Mouse (Mus musculus) thymus, postnatal 25 days (tissue): ENCODE results near the gene Camk1.
A peak's percentile ranks its signal among the peaks of the same experiment; 100 is the strongest.

Experiments
- DNase-seq: peaks from one replicate; pipeline ENCODE4 v3.0.0; 2022

Gene Camk1

DNA sequence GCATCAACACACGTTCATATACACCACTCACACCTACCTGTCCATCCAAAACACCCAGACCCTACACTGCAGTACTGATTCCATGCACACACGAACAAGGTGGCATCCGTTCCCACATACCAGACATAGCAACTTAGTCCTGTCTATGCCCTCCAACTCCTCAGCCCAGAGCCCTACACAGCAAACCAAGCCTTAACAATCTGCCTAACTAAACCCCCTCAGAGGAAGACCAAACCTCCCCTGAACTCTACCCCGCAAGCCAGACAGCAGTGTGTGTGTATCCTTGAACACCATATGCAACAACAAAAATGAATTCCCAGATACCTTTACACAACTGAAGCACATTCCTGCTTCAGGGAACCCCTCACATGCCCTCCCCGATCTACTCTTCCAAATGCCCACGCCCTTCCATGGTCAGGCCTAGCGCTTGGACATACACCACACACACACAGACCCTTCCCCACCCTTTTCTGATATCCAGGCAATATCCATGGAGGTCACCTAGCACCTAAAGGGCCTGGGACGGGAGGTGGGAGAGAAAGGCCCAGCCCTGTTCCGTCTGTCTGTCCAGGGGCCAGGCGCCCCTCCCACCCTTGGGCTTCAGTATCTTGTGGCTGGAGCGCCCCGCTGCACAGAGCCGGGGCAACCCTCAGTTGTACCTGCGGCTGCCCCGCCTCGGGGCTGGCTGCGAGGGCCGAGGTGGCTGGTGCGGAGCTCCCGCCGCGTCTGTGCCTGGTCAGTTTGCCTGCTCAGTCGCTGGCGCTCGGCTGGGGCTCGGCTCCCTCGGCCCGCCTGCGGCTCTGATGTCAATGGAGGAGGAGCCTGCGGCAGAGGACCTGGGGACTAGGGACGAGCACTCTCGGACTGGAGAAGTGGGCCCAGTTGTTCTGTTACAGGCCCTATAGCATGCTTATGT lies at the start of gene Camk1:
Gene Camk1 (minus strand): TSS at position 808 of the 916 bp plus-strand sequence.
- DNase-seq = peak; percentile 11

DNA sequence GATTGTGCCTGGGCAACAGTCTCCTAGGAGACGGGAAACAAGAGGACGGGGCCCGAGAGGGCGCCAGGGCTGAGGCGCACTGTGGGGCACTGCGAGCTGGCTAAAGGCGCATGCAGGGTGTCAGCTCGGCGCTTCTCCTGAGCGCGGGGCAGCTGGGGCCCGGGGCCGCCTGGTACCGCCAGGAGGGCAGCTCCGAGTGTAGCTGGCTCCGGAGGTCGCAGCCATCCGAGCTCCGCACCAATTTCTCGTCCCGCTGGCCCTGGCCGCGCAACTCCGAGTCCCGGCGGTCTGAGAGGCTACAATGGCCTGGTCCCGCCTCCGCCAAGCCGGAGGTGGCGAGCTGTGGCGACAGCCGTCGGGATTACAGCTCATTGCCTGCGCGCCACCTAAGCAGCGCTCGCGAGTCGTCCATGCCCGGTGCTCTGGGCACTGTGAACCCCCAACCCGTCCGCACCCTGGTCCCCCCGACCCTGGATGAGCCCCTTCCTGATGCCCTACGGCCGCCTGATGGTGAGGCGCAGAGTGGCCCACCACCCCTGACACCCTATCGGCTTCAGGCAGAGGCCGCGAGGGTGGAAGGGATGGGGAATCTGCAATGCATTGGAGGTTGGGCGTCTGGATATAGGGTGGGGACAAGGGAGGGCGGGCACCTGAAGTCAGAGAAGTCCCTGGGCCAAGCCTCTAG lies 48.7 kb upstream of the Camk1 start:
- DNase-seq = no peak

DNA sequence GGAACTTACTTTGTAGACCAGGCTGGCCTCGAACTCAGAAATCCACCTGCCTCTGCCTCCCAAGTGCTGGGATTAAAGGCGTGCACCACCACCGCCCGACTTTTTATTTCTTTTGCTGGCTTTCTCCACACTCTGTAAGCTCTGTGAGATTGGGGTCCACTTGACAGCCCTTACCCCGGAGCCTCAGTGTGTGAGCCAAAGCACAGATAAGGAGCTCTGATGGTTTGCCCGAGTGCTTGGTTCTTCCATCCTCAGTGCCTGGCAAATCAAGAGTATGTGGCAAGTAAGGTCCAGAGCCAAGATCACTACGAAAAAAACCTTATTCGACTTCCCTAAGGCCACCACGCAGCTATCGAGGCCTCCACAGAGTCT lies 48.2 kb upstream of the Camk1 start:
- DNase-seq = no peak

DNA sequence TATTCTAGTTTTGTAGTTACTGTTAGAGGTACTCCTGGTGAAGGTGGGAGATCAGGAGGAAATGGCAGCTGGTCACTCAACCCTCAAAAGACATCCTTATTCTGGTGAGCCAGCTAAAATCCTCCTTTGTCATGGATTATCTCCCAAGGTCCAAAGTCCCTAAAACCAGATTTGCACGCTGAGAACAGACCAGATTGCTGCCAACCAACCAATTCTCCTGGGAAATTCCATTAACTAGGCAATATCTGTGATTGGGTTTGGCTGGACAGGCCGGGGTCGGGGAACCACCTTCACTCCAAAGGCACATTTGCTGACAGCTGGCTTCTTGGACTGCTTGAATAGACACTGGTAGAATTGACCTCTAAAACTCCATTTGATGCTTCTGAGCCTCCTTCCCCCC lies 46.9 kb upstream of the Camk1 start:
- DNase-seq = no peak

DNA sequence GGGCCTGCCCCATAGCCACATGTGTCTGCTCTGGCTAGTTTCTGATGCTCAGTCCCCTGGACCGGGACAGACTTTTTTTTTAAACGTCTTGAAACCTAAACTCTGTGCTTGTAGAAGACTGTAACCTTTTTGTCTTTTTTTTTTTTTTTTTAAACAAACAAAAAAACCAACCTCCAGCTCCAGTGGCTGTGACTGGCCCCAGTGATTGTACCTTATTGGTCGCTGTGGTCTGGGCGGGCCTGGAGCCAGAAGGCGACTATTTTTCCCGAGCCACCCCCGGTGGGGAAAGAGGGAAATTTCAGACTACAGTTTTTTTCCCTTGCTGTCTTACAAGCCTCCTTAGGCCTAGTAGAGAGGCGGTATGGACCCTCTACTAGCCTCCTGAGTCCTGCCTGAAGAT lies 45.2 kb upstream of the Camk1 start, which contains the start of gene Ttll3:
Gene Ttll3 (plus strand): TSS at position 301 of the 400 bp plus-strand sequence.
- DNase-seq = no peak

DNA sequence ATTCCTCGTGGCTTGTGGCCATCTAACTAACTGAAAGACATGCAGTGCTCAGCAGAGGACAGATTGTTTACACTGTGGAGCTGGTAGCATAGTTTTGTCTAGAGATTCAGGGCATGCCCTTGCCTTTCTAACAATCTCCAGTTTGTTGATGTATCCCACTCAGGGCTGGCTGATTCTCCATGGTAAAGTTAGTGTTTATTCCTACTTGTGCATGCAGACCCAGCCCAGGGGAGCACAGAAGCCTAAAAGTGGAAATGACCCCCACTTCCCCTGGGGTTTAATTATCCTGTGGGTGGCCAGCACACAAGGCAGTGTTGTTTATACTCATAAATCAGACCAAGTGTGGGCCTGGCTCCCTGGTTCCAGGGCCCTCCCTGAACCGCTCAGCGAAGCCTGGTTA lies 42.2 kb upstream of the Camk1 start:
- DNase-seq = no peak

DNA sequence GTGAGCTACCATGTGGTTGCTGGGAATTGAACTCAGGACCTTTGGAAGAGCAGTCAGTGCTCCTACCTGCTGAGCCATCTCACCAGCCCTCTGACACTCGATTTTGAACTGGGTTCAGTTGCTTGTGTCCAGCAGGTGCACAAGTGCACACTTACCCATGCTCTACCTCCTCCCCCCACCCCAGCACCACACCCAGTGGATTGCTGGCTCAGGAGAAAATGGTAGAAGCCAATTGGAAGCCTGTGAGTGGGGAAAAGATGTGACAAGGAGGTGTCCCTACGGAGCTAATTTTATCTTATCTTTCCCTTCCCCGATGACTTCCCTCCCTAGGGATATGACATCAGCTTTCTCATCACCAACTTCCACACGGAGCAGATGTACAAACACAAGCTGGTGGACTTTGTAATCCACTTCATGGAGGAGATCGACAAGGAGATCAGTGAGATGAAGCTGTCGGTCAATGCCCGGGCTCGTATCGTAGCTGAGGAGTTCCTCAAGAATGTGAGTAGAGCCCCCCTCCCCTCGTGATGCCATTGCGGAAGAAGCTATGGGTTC lies 41.5 kb upstream of the Camk1 start:
- no peak for DNase-seq

DNA sequence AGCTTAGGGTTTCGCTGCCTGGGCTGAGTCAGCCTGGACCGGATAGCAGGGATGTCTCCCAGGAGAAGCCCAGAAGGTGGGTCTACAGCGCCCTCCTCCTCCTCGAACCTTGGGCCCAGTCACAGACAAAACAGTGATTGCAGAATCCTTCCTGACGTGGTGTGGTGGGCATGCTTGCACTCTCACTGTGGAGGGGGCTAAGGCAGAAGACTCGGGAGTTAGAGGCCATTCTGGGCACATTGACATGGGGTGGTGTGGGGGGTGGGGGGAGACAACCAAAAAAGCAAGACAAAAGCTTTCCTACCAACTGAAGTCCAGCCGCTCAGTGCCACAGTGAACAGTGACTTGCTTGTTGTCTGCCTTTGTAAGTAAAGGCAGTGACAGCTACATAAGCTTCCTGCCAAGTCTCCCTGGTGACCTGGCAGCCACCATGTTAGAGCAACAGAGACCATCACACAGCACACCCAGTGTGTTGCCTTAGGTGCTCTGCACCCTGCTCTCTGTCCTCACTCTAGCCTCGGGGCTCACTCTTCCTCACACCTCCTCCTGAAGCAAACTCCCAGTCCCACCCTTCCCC lies 40.7 kb upstream of the Camk1 start:
- DNase-seq = no peak

DNA sequence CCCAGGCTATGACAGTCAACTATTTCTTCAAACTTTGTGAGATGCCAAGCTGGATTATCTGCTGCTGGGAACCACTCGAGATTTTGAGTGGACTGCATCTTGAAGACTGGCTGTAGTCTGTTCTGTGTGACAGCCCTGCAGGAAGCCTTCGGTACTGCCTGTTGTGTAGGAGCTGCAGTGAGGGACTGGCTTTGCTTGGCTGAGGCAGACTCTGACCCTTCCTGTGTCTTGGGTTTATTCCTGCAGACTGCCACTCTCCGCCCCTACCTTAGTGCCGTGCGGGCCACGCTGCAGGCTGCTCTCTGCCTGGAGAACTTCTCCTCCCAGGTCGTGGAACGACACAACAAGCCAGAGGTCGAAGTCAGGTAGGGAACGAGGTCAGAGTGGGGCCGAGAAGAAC lies 36.7 kb upstream of the Camk1 start:
- DNase-seq = no peak

DNA sequence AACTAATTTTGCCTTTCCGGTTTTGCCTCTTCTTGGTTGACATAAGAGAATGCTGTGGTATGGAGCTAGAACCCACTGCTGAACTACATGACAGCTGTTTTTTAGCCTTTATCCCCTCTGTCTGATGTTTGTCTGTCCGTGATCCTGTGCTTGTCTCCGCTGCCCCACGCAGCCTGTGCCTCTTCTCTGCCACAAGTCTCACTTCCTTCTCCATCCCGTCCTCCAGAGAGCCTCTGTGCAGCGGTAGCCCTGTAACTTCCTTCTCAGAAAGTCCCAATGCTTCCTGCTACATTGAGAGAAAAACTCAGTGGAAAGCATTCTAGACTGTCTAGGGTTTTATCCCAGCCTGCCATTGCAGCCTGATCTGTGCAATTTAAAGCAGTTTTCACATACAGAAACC lies 35.5 kb upstream of the Camk1 start:
- no peak for DNase-seq

DNA sequence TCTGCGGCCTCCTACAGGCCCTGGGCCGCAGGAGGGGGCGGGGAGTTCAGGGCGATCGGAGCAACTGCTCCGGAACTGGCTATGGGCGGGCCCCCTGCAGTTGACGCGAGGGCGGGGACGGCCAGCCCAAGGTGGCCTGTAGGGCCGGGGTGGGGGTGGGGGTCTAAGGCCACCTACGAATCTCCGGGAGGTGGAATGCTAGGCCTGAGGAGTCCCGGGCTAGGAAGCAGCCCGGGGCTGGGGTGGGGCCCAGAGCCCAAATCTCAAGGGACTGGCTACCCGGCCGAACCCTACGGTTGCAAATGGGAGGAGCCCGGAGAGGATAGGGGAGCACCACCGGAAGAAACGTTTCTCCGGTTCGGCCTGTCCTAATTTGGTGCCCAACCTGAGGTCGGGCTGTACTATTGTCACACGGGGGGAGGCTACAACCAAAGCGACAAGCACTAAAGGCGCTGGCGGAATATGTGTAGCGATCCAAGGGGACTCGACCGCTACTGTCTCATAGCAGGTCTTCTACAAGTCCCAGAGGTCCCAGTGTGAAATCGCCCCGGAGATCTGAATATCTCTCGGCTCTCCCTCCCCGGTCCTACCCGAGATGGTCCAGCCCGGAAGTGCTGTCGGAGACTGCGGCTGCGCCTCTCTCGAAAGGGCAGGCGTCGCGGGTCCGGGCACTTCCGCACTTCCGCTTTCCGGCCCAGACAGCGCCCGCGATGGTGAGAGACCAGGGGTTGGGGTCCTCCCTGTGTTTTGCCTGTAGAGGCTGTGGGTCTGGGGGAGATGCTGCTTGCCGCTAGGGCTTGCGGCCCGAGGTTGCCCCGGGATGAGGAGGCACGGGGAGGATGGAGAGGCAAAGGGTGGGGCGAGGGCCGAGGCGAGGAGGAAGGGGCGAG lies 34.0 kb upstream of the Camk1 start, which contains the start of the genes Tada3 and Arpc4:
Gene Tada3 (minus strand): TSS at position 388 of the 890 bp plus-strand sequence.
Gene Arpc4 (plus strand): TSS at position 620 of the 890 bp plus-strand sequence.
- peak; percentile 93 for DNase-seq

DNA sequence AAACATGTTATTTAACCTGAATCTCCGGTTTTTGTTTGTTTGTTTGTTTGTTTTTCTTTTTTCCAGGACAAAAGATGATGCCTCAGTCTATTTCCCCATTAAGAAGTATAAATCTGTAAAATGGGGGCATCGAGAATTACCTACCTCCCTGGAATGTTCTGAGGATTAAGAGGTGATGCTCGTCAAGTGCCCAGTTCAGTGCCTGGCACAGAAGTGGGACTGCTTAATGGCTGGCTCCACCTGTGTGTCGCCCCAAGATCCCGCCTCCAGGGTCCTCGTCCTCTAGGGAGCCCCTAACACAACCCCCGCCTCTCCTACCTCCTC lies 33.4 kb upstream of the Camk1 start:
- no peak for DNase-seq

DNA sequence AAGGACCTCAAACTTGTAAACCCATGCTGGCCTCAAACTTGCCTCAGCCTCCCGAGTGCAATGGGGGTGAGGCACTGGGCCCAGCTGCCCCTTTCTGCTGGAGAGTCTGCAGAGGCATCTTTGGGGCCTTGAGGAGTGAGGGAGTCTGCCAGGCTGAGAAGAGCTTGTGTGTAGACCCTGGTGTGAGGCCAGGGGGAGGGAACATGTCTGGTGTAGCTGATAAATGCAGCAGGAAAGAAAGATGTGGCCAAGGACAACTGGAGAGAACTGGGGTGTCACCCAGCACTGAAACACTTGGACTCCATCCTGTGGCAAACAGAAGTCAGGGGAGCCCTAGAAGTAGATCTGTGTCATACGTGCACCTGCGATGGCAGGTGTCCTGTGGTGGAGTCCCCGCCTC lies 29.7 kb upstream of the Camk1 start:
- peak; percentile 21 for DNase-seq

DNA sequence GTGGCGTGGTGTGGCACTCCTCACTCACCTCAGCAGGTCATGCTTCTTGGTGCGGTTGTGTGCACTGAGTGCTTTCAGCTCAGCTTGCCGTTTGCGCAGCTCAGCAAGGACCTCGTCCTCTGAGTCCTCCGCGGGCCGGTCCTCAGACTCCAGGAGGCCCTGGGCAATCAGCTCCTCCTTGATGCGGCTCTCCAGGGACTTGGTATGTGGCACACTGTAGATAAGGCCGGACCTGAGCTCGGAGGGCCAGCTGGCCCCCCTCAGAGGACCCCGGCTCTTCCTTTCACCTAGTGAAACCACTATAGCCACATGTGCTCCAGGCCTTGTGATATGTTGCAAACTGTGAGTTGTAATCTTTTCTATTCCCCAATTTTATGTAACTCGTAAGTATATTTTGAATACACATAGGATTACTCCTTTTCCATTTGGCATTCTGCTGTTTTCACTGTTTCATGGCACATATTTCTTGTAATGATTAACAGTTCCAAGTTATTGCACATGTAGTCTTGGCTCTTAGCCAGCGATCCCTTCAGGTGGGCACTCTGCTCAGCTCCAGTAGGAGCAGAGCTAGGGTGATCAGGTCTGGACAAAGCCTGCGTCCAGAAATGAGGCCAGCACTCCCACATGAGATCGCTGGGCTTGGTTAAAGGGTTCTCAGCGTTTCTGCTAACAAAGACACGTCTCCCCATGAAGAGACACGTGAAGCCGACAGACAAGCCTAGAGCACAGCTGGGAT lies 26.6 kb upstream of the Camk1 start:
- no peak for DNase-seq

DNA sequence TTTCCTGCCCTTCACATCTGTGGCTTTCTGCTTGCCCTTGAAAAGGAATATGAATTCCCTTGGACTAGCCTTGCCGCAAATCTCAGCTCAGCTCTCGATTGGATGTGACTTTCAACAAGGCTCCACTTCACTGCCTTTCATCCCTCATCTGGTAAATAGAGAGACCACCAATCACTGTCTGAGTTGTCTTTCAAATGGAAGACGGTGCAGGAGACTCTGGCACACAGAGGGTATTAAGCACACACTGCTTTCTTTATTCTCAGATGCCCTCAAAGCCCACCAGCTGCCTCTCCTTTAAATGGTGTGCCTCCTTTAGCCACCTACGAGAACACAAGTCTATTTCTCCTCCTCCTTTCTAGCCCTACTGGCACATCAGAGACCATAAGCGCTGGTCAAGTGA lies 24.8 kb upstream of the Camk1 start:
- DNase-seq = no peak

DNA sequence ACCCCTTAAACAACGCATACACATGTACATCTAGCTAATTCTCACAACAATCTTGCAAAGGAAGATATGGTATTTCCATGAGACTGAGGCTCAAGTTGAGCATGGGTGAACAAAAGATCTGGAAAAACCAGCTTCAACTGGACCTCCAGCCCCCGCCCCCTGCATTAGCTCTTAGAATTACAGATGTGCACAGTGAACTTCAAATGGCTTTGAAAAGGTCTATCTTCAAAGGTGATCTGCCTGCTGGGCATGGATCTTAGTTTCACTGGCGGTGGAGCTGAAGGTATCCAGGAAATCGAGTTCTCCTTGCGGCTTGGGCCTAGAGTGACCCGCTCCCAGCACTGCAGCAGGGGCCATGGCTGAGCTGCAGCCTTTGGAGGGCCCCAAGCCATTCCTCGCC lies 24.3 kb upstream of the Camk1 start:
- DNase-seq = no peak

DNA sequence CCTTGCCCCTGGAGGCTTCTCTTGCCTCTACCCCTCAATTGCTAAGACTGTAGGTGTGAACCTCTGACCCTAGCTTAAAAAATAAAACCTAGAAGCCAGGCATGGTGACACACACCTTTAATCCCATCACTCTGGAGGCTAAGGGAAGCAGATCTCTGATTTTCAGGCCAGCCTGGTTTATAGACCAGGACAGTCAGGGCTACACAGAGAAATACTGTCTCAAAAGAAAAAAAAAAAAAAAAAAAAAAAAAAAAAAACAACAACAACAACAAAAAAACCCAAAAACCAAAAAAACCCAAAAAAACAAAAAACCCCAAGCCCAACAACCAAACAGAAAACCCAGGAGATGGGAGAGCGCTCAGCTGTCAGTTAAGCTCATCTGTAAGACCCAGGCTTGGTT lies 23.8 kb upstream of the Camk1 start:
- DNase-seq = no peak

DNA sequence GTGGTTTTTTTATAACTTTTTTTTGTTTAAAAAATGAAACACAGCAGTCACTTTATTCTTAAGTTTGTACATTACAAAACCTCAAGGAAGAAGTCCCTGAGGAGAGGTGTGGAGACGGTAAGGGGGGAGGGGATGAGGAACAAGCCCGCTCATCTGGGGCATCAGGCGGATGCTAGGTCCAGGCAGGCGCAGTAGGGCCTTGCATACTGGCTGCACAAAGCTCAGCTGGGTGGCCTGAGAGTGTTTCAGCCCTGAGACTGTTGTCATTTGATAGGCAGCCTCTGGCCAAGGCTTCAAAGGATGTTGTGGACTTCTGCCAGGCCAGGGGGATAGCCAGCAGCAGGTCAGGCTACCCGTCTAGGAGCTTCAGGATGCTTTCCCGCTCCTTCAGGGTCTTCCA lies 22.9 kb upstream of the Camk1 start:
- DNase-seq = no peak

DNA sequence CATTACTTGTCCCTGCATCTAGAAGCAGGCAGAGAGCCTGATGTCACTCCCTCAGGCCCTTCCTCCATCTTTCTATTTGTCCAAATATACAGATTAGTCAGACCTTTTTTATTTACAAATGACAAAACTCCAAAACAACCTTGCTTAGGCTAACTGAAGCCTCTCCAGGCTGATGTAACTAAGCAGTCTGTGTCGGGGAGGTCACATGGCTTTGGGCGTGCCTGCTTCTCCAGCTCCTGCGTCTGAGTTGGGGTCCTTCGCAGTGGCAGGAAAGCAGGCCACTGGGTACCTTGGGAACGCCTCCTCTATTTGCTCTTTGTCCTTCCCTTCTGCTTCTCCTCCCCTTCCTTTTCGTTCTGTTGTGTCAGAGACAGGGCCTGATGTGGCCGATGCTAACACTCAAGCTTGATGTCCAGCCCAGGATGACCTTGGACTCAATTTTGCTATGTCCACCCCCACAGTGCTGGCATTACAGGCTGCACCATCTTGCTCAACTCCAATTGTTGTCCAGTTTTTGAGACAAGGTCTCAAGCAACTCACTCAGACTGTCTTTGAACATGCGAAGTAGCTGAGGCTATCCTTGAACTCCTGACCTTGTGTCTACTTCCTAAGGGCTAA lies 20.8 kb upstream of the Camk1 start:
- no peak for DNase-seq

DNA sequence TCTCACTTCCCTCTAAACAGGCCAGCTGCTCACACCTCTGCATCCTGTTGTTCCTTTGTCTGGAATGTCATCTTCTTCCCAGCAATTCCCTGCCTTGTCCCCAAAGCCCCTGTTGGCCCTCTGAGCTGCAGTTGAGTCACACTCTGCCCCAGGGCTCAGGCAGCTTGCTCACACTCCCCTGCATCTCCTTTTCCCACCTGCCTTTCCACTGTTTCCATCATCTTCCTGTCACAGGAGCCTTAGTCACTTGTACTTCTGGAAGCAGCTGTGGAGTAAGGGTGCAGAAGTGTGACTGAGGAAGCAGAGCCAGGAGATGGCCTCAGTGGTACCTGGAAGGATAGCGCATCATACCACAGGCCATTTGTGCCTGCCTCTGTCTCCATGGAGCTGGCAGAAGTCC lies 18.5 kb upstream of the Camk1 start:
- no peak for DNase-seq

DNA sequence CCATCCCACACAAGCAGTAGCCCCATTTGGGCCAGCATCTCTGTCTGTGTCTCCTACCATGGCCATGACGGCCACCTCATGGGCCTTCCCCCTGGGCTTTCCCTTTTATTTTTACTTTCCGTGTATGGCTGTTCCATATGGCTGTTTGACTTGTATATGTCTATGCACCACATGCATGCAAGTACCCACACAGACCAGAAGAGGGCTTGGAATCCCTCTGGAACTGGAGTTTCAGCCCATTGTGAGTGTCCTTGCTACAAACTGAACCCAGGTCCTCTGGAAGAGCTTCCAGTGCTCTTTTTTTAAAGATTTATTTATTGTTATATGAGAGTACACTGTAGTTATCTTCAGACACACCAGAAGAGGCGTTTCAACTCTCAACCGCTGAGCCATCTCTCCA lies 17.7 kb upstream of the Camk1 start:
- DNase-seq = no peak
